Mouse (Mus musculus) liver, adult 2 months (tissue): ENCODE measurements at regions not wholly inside any gene's neighbourhood (a gene's known extent, or its start where the extent isn't known, plus 50 kb on each side); places are given as distances from the start of the nearest gene placed in this dataset.

Source experiments
- CTCF ChIP-seq: fragments of 200-500 bp; IDR thresholded peaks from 2 replicates; pipeline ENCODE4 v1.5.1; 2011; ENCODE audit warnings: low read depth, low read length, control low read depth
- POLR2A ChIP-seq: fragments of 200-500 bp; IDR thresholded peaks from 2 replicates; pipeline ENCODE4 v1.6.1; 2011; ENCODE audit warnings: low read length, control low read depth; ENCODE audit not compliant: insufficient read depth; ENCODE audit errors: extremely low read depth

DNA sequence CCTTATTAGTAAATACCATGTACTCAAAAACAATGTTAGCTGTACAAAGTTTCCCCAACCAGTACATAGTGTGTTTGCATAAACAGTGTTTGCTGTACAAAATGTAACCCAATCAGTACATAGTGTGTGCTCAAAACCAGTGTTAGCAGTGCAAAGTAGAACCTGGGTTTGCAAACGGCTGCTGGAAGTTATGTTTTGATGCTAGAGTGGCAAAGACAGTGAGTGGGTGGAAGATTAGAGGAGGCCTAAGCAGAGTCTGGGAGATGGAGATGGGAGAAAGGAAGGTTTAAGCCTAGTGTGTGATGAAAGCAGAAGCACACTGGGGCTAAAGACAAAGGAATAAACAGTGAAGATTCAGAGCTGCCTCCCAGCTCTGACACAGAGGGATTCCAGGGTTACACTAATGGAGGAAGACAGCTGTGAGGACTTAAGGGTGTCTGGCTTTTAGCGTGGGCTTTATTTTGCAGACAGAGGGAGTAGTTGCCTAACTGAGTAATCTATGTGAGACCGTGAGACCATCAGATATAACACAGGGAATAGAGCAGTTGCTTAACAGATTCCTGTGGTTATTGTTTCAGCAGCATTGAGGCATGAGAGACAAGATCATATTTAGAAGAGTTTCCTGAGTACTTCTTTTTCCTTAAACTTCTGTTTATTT lies 396.0 kb downstream of the Rprm start:
- TF ChIP-seq CTCF (no peak), POLR2A (no peak)
